Mouse (Mus musculus): ENCODE measurements around the gene Spata31d1a. TPM values are rescaled to one million over a fixed set of nuclear protein-coding genes. Genes with fewer than 3 reads are reported as not detected.

Gene Spata31d1a
- total and polyA plus RNA-seq, 3 experiments = 0.14 TPM; not detected in 2

GRCm38 (mm10) chr13:59656316-59656832, 53.8 kb downstream of the Spata31d1a start:
- no peak for TF ChIP-seq EP300 (IDR thresholded peaks at IDR 0.05; ENCODE audit: insufficient read depth, low read depth, low read length)
- TF ChIP-seq CTCF (IDR thresholded peaks at IDR 0.05) = no peak
- TF ChIP-seq POLR2A (IDR thresholded peaks at IDR 0.05; ENCODE audit: insufficient read depth, low read depth, low read length) = no peak
- Histone ChIP-seq H3K27ac (peak overlapping the region; percentile 43; the same call in 1 of the 2 replicates), H3K79me2 (replicated peaks; ENCODE audit: control insufficient read depth, insufficient read depth, low read length) (no peaks in the 10 kb centered on the region), H3K27me3 (ENCODE audit: control insufficient read depth, insufficient read depth, low read length) (no peaks in the 10 kb centered on the region), H3K4me1 (ENCODE audit: control insufficient read depth, insufficient read depth, low read length) (peaks cover 6% of the 10 kb centered on the region), H3K4me3 (no peak overlapping the region), H3K9ac (ENCODE audit: low read depth, low read length) (no peak overlapping the region), H3K36me3 (ENCODE audit: control insufficient read depth, insufficient read depth, low read length) (no peaks in the 10 kb centered on the region)
- intact Hi-C loops (cut with DNase I) = no loop called here
- WGBS = 47% methylated on average over 10 of the region's 10 CpGs
- no peak for DNase-seq

GRCm38 (mm10) chr13:59655718-59656315, 54.3 kb downstream of the Spata31d1a start:
- WGBS = 96% methylated on average over 15 of the region's 15 CpGs
- H3K27me3 ChIP-seq (ENCODE audit: control insufficient read depth, insufficient read depth, low read length) = no peaks in the 10 kb centered on the region
- no peaks in the 10 kb centered on the region for H3K36me3 ChIP-seq (ENCODE audit: control insufficient read depth, insufficient read depth, low read length)
- H3K79me2 ChIP-seq (replicated peaks; ENCODE audit: control insufficient read depth, insufficient read depth, low read length) = no peaks in the 10 kb centered on the region
- TF ChIP-seq POLR2A (IDR thresholded peaks at IDR 0.05; ENCODE audit: insufficient read depth, low read depth, low read length) (no peak), EP300 (IDR thresholded peaks at IDR 0.05; ENCODE audit: insufficient read depth, low read depth, low read length) (no peak), CTCF (IDR thresholded peaks at IDR 0.05) (no peak)
- DNase-seq = no peak
- no peak overlapping the region for H3K4me3 ChIP-seq
- peaks cover 6% of the 10 kb centered on the region for H3K4me1 ChIP-seq (ENCODE audit: control insufficient read depth, insufficient read depth, low read length)
- intact Hi-C loops (cut with DNase I) = no loop called here
- H3K9ac ChIP-seq (ENCODE audit: low read depth, low read length) = no peak overlapping the region
- H3K27ac ChIP-seq = no peak overlapping the region

- Histone ChIP-seq H3K27ac (no peak overlapping the region), H3K79me2 (replicated peaks; ENCODE audit: control insufficient read depth, insufficient read depth, low read length) (no peaks in the 10 kb centered on the region), H3K4me3 (no peak overlapping the region), H3K4me1 (ENCODE audit: control insufficient read depth, insufficient read depth, low read length) (peaks cover 6% of the 10 kb centered on the region), H3K36me3 (ENCODE audit: control insufficient read depth, insufficient read depth, low read length) (no peaks in the 10 kb centered on the region), H3K27me3 (ENCODE audit: control insufficient read depth, insufficient read depth, low read length) (no peaks in the 10 kb centered on the region), H3K9ac (ENCODE audit: low read depth, low read length) (no peak overlapping the region)
- WGBS = 88% methylated on average over 5 of the region's 5 CpGs
- no peak for TF ChIP-seq CTCF (IDR thresholded peaks at IDR 0.05)
- no peak for TF ChIP-seq POLR2A (IDR thresholded peaks at IDR 0.05; ENCODE audit: insufficient read depth, low read depth, low read length)
- TF ChIP-seq EP300 (IDR thresholded peaks at IDR 0.05; ENCODE audit: insufficient read depth, low read depth, low read length) = no peak
- no peak for DNase-seq
- intact Hi-C loops (cut with DNase I) = no loop called here
Observed at GRCm38 (mm10) chr13:59654465-59654864, 55.7 kb downstream of the Spata31d1a start.

GRCm38 (mm10) chr13:59653136-59653535, 57.0 kb downstream of the Spata31d1a start:
- no peaks in the 10 kb centered on the region for H3K79me2 ChIP-seq (replicated peaks; ENCODE audit: control insufficient read depth, insufficient read depth, low read length)
- WGBS = 93% methylated on average over 3 of the region's 3 CpGs
- no peak overlapping the region for H3K9ac ChIP-seq (ENCODE audit: low read depth, low read length)
- DNase-seq = no peak
- no peak overlapping the region for H3K4me3 ChIP-seq
- H3K27ac ChIP-seq = no peak overlapping the region
- H3K36me3 ChIP-seq (ENCODE audit: control insufficient read depth, insufficient read depth, low read length) = no peaks in the 10 kb centered on the region
- no peak for TF ChIP-seq CTCF (IDR thresholded peaks at IDR 0.05)
- TF ChIP-seq EP300 (IDR thresholded peaks at IDR 0.05; ENCODE audit: insufficient read depth, low read depth, low read length) = no peak
- TF ChIP-seq POLR2A (IDR thresholded peaks at IDR 0.05; ENCODE audit: insufficient read depth, low read depth, low read length) = no peak
- no peaks in the 10 kb centered on the region for H3K27me3 ChIP-seq (ENCODE audit: control insufficient read depth, insufficient read depth, low read length)
- intact Hi-C loops (cut with DNase I) = no loop called here
- H3K4me1 ChIP-seq (ENCODE audit: control insufficient read depth, insufficient read depth, low read length) = peaks cover 6% of the 10 kb centered on the region

- no peak overlapping the region for H3K4me3 ChIP-seq
- no peaks in the 10 kb centered on the region for H3K36me3 ChIP-seq (ENCODE audit: control insufficient read depth, insufficient read depth, low read length)
- no peak overlapping the region for H3K27ac ChIP-seq
- no peak for DNase-seq
- TF ChIP-seq POLR2A (IDR thresholded peaks at IDR 0.05; ENCODE audit: insufficient read depth, low read depth, low read length) = no peak
- no peak for TF ChIP-seq CTCF (IDR thresholded peaks at IDR 0.05)
- no peak for TF ChIP-seq EP300 (IDR thresholded peaks at IDR 0.05; ENCODE audit: insufficient read depth, low read depth, low read length)
- no peaks in the 10 kb centered on the region for H3K79me2 ChIP-seq (replicated peaks; ENCODE audit: control insufficient read depth, insufficient read depth, low read length)
- peaks cover 4% of the 10 kb centered on the region for H3K4me1 ChIP-seq (ENCODE audit: control insufficient read depth, insufficient read depth, low read length)
- no peaks in the 10 kb centered on the region for H3K27me3 ChIP-seq (ENCODE audit: control insufficient read depth, insufficient read depth, low read length)
- no peak overlapping the region for H3K9ac ChIP-seq (ENCODE audit: low read depth, low read length)
- 75% methylated on average over 5 of the region's 5 CpGs for WGBS
- intact Hi-C loops (cut with DNase I) = no loop called here
Observed at GRCm38 (mm10) chr13:59652651-59653050, 57.5 kb downstream of the Spata31d1a start.

Other genes starting within 250 kb of the Spata31d1a start
- 100 to 1,000 TPM; 151 to 173 TPM for gene Agtpbp1, start 125.1 kb downstream of the Spata31d1a start, total RNA-seq (2021)
- 27.9 and 62.9 TPM in 2 replicates for gene Agtpbp1, start 125.1 kb downstream of the Spata31d1a start, polyA plus RNA-seq (2012; rRNA removed)
- gene Naa35, start 125.1 kb downstream of the Spata31d1a start, total RNA-seq (2021) = 100 to 1,000 TPM in 1 of 2 experiments, 10 to 100 TPM in 1; 79.9 to 106 TPM
- gene Naa35, start 125.1 kb downstream of the Spata31d1a start, polyA plus RNA-seq (2012; rRNA removed) = 28.0 and 67.3 TPM in 2 replicates
- 10 to 100 TPM; 11.4 to 16.2 TPM for gene Golm1, start 34.5 kb downstream of the Spata31d1a start, total RNA-seq (2021)
- 6.5 and 8.8 TPM in 2 replicates for gene Golm1, start 34.5 kb downstream of the Spata31d1a start, polyA plus RNA-seq (2012; rRNA removed)
- not detected for gene 4921517D22Rik, start 16.2 kb downstream of the Spata31d1a start, total RNA-seq (2021)
- gene 4921517D22Rik, start 16.2 kb downstream of the Spata31d1a start, polyA plus RNA-seq (2012; rRNA removed) = not detected in 2 replicates
- gene Spata31d1b, start 2.0 kb upstream of the Spata31d1a start, total RNA-seq (2021) = not detected
- gene Spata31d1b, start 2.0 kb upstream of the Spata31d1a start, polyA plus RNA-seq (2012; rRNA removed) = 0.03 and 0.04 TPM in 2 replicates
- not detected for gene Spata31d1d, start 21.4 kb upstream of the Spata31d1a start, total RNA-seq (2021)
- gene Spata31d1d, start 21.4 kb upstream of the Spata31d1a start, polyA plus RNA-seq (2012; rRNA removed) = 0.04 and 0.06 TPM in 2 replicates
- not detected for gene 1700014D04Rik, start 36.4 kb upstream of the Spata31d1a start, total RNA-seq (2021)
- 0.09 TPM in 1 of 2 replicates, not detected in the other for gene 1700014D04Rik, start 36.4 kb upstream of the Spata31d1a start, polyA plus RNA-seq (2012; rRNA removed)
- 100 to 1,000 TPM; 233 to 239 TPM for gene Isca1, start 59.5 kb upstream of the Spata31d1a start, total RNA-seq (2021)
- 326 and 509 TPM in 2 replicates for gene Isca1, start 59.5 kb upstream of the Spata31d1a start, polyA plus RNA-seq (2012; rRNA removed)
- not detected for gene Gm49354, start 71.9 kb upstream of the Spata31d1a start, total RNA-seq (2021)
- gene Gm49354, start 71.9 kb upstream of the Spata31d1a start, polyA plus RNA-seq (2012; rRNA removed) = not detected in 2 replicates
- 10 to 100 TPM; 41.6 to 45.1 TPM for gene Tut7, start 112.8 kb upstream of the Spata31d1a start, total RNA-seq (2021)
- gene Tut7, start 112.8 kb upstream of the Spata31d1a start, polyA plus RNA-seq (2012; rRNA removed) = 10.3 and 16.3 TPM in 2 replicates

Measured in heart, adult 2 months (tissue).